Mouse (Mus musculus): Measurements from ENCODE around the gene Car5b. TPM values are rescaled to one million over a fixed set of nuclear protein-coding genes. Genes with fewer than 3 reads are reported as not detected.

Gene Car5b
- 0.62 and 0.64 TPM in 2 replicates for polyA plus RNA-seq (2015; fragmentation: Nextera tagmentation; extraction: Ambion mirVana)

GRCm38 (mm10) chrX:164027607-164028289, at the start of gene Car5b:
Gene Car5b (minus strand): TSS chrX:164027997.
- ATAC-seq (ENCODE audit: borderline replicate concordance, extremely low read depth, low FRiP score, low TSS enrichment), result peak; percentile 99
- WGBS, result 11% methylated on average over 22 of the region's 22 CpGs

GRCm38 (mm10) chrX:164076040-164076775, 48.4 kb upstream of the Car5b start, which contains the start of gene Siah1b:
Gene Siah1b (minus strand): TSS chrX:164076493.
- Histone ChIP-seq H3K4me2 (peak within 1 kb of the TSS; percentile 59), H3K4me1 (peaks cover 6% of the 10 kb centered on the region; the same call in 1 of the 2 replicates), H3K36me3 (no peaks in the 10 kb centered on the region), H3K4me3 (peak within 1 kb of the TSS; percentile 63), H3K9ac (peak within 1 kb of the TSS; percentile 54), H3K9me3 (no peaks in the 10 kb centered on the region), H3K27ac (peak within 1 kb of the TSS; percentile 91), H3K27me3 (0 out of 2 replicates have a peak, but pooled peaks cover 6% of the 10 kb centered on the region)
- peak; percentile 98 for ATAC-seq (ENCODE audit: borderline replicate concordance, extremely low read depth, low FRiP score, low TSS enrichment)
- 20% methylated on average over 54 of the region's 54 CpGs for WGBS

More at GRCm38 (mm10) chrX:164027607-164028289, at the start of gene Car5b:
- Histone ChIP-seq H3K27ac (no peak within 1 kb of the TSS), H3K27me3 (no peaks in the 10 kb centered on the region; the same call in 1 of the 2 replicates), H3K4me1 (no peaks in the 10 kb centered on the region), H3K4me3 (peak within 1 kb of the TSS; percentile 36), H3K4me2 (peak within 1 kb of the TSS; percentile 57), H3K36me3 (no peaks in the 10 kb centered on the region), H3K9ac (no peak within 1 kb of the TSS), H3K9me3 (no peaks in the 10 kb centered on the region)

- H3K4me1 ChIP-seq, result no peaks in the 10 kb centered on the region
- H3K9ac ChIP-seq, result no peak overlapping the region
- 88% methylated on average over 4 of the region's 4 CpGs for WGBS
- no peak overlapping the region for H3K4me2 ChIP-seq
- H3K36me3 ChIP-seq, result no peaks in the 10 kb centered on the region
- H3K27me3 ChIP-seq, result no peaks in the 10 kb centered on the region; the same call in 1 of the 2 replicates
- H3K4me3 ChIP-seq, result no peak overlapping the region
- ATAC-seq (ENCODE audit: borderline replicate concordance, extremely low read depth, low FRiP score, low TSS enrichment), result no peak
- no peak overlapping the region for H3K27ac ChIP-seq
- H3K9me3 ChIP-seq, result no peaks in the 10 kb centered on the region
Measured at GRCm38 (mm10) chrX:164068968-164069367, 41.2 kb upstream of the Car5b start.

- Histone ChIP-seq H3K27me3 (no peaks in the 10 kb centered on the region; the same call in 1 of the 2 replicates), H3K4me3 (no peak overlapping the region), H3K27ac (no peak overlapping the region), H3K36me3 (no peaks in the 10 kb centered on the region), H3K4me2 (no peak overlapping the region), H3K4me1 (no peaks in the 10 kb centered on the region), H3K9me3 (no peaks in the 10 kb centered on the region), H3K9ac (no peak overlapping the region)
- 6% methylated on average over 2 of the region's 2 CpGs for WGBS
- ATAC-seq (ENCODE audit: borderline replicate concordance, extremely low read depth, low FRiP score, low TSS enrichment), result peak; percentile 39; the same call in 1 of the 2 replicates
Measured at GRCm38 (mm10) chrX:164066185-164066584, 38.4 kb upstream of the Car5b start.

GRCm38 (mm10) chrX:164059070-164059469, 31.3 kb upstream of the Car5b start:
- Histone ChIP-seq H3K27ac (no peak overlapping the region), H3K9me3 (no peaks in the 10 kb centered on the region), H3K4me3 (no peak overlapping the region), H3K9ac (no peak overlapping the region), H3K36me3 (no peaks in the 10 kb centered on the region), H3K27me3 (no peaks in the 10 kb centered on the region; the same call in 1 of the 2 replicates), H3K4me2 (no peak overlapping the region), H3K4me1 (no peaks in the 10 kb centered on the region)
- ATAC-seq (ENCODE audit: borderline replicate concordance, extremely low read depth, low FRiP score, low TSS enrichment), result no peak
- WGBS, result 67% methylated on average over 4 of the region's 4 CpGs

GRCm38 (mm10) chrX:164058523-164058922, 30.7 kb upstream of the Car5b start:
- no peak for ATAC-seq (ENCODE audit: borderline replicate concordance, extremely low read depth, low FRiP score, low TSS enrichment)
- Histone ChIP-seq H3K4me3 (no peak overlapping the region), H3K9ac (no peak overlapping the region), H3K27ac (no peak overlapping the region), H3K9me3 (no peaks in the 10 kb centered on the region), H3K27me3 (no peaks in the 10 kb centered on the region), H3K4me1 (no peaks in the 10 kb centered on the region), H3K4me2 (no peak overlapping the region), H3K36me3 (no peaks in the 10 kb centered on the region)
- 74% methylated on average over 3 of the region's 3 CpGs for WGBS

GRCm38 (mm10) chrX:164055726-164056125, 27.9 kb upstream of the Car5b start:
- H3K27ac ChIP-seq, result no peak overlapping the region
- H3K36me3 ChIP-seq, result no peaks in the 10 kb centered on the region
- H3K4me2 ChIP-seq, result no peak overlapping the region
- no peaks in the 10 kb centered on the region for H3K9me3 ChIP-seq
- 80% methylated on average over 4 of the region's 4 CpGs for WGBS
- no peaks in the 10 kb centered on the region for H3K4me1 ChIP-seq
- no peak overlapping the region for H3K9ac ChIP-seq
- H3K27me3 ChIP-seq, result no peaks in the 10 kb centered on the region
- ATAC-seq (ENCODE audit: borderline replicate concordance, extremely low read depth, low FRiP score, low TSS enrichment), result no peak
- no peak overlapping the region for H3K4me3 ChIP-seq

GRCm38 (mm10) chrX:164046736-164047135, 18.9 kb upstream of the Car5b start:
- Histone ChIP-seq H3K9me3 (no peaks in the 10 kb centered on the region), H3K27ac (no peak overlapping the region), H3K36me3 (no peaks in the 10 kb centered on the region), H3K27me3 (no peaks in the 10 kb centered on the region), H3K4me1 (no peaks in the 10 kb centered on the region), H3K4me2 (no peak overlapping the region), H3K4me3 (no peak overlapping the region), H3K9ac (no peak overlapping the region)
- 52% methylated on average over 2 of the region's 2 CpGs for WGBS
- no peak for ATAC-seq (ENCODE audit: borderline replicate concordance, extremely low read depth, low FRiP score, low TSS enrichment)

GRCm38 (mm10) chrX:164042069-164042468, 14.3 kb upstream of the Car5b start:
- H3K4me1 ChIP-seq, result no peaks in the 10 kb centered on the region
- H3K4me3 ChIP-seq, result no peak overlapping the region
- H3K9me3 ChIP-seq, result no peaks in the 10 kb centered on the region
- no peak overlapping the region for H3K27ac ChIP-seq
- no peak overlapping the region for H3K9ac ChIP-seq
- 56% methylated on average over 13 of the region's 13 CpGs for WGBS
- no peaks in the 10 kb centered on the region for H3K27me3 ChIP-seq
- no peaks in the 10 kb centered on the region for H3K36me3 ChIP-seq
- no peak for ATAC-seq (ENCODE audit: borderline replicate concordance, extremely low read depth, low FRiP score, low TSS enrichment)
- H3K4me2 ChIP-seq, result no peak overlapping the region

- Histone ChIP-seq H3K4me3 (no peak overlapping the region), H3K27me3 (no peaks in the 10 kb centered on the region), H3K27ac (no peak overlapping the region), H3K9me3 (no peaks in the 10 kb centered on the region), H3K9ac (no peak overlapping the region), H3K36me3 (no peaks in the 10 kb centered on the region), H3K4me1 (no peaks in the 10 kb centered on the region), H3K4me2 (no peak overlapping the region)
- no peak for ATAC-seq (ENCODE audit: borderline replicate concordance, extremely low read depth, low FRiP score, low TSS enrichment)
- WGBS, result 46% methylated on average over 2 of the region's 2 CpGs
Measured at GRCm38 (mm10) chrX:164038882-164039281, 11.1 kb upstream of the Car5b start.

- Histone ChIP-seq H3K36me3 (no peaks in the 10 kb centered on the region), H3K4me2 (no peak overlapping the region), H3K27me3 (no peaks in the 10 kb centered on the region), H3K27ac (no peak overlapping the region), H3K9me3 (no peaks in the 10 kb centered on the region), H3K4me1 (no peaks in the 10 kb centered on the region), H3K9ac (no peak overlapping the region), H3K4me3 (no peak overlapping the region)
- ATAC-seq (ENCODE audit: borderline replicate concordance, extremely low read depth, low FRiP score, low TSS enrichment), result no peak
- 79% methylated on average over 7 of the region's 7 CpGs for WGBS
Measured at GRCm38 (mm10) chrX:164035931-164036330, 8.1 kb upstream of the Car5b start.

- H3K27ac ChIP-seq, result no peak overlapping the region
- H3K4me1 ChIP-seq, result no peaks in the 10 kb centered on the region
- ATAC-seq (ENCODE audit: borderline replicate concordance, extremely low read depth, low FRiP score, low TSS enrichment), result no peak
- no peak overlapping the region for H3K4me2 ChIP-seq
- H3K4me3 ChIP-seq, result no peak overlapping the region
- 75% methylated on average over 2 of the region's 2 CpGs for WGBS
- no peaks in the 10 kb centered on the region for H3K9me3 ChIP-seq
- H3K9ac ChIP-seq, result no peak overlapping the region
- no peaks in the 10 kb centered on the region for H3K36me3 ChIP-seq
- H3K27me3 ChIP-seq, result no peaks in the 10 kb centered on the region
Measured at GRCm38 (mm10) chrX:164035401-164035800, 7.6 kb upstream of the Car5b start.
